Mouse (Mus musculus) heart, embryonic 16.5 days (tissue): Measurements from ENCODE around the gene Gng2. TPM values are rescaled to one million over a fixed set of nuclear protein-coding genes. Genes with fewer than 3 reads are reported as not detected.
"Not testable (repeated sequence)": the region's sequence is repeated elsewhere in the genome, so short reads cannot be mapped to it uniquely, and the experiment has no call there.

Source experiments
- ATAC-seq: fragments of 200-750 bp; cut with Nextera tagmentation; replicated peaks from 2 replicates; pipeline ENCODE4 v1.8.0; 2017; ENCODE audit warnings: moderate number of reproducible peaks; ENCODE audit not compliant: insufficient read depth, low FRiP score; ENCODE audit errors: extremely low read depth
- H3K27ac ChIP-seq: fragments of 300-500 bp; sonication (generic); 2 replicates; pipeline ENCODE4 v1.5.1; 2014; ENCODE audit warnings: mild to moderate bottlenecking, low read length, control low read depth, moderate library complexity
- H3K27me3 ChIP-seq: fragments of 300-500 bp; sonication (generic); 2 replicates; pipeline ENCODE4 v1.6.1; 2014; ENCODE audit warnings: low read length, mixed read lengths; ENCODE audit not compliant: control insufficient read depth, insufficient read depth
- H3K36me3 ChIP-seq: fragments of 300-500 bp; sonication (generic); 2 replicates; pipeline ENCODE4 v1.6.1; 2014; ENCODE audit not compliant: control insufficient read depth, insufficient read depth
- H3K4me1 ChIP-seq: fragments of 300-500 bp; sonication (generic); 2 replicates; pipeline ENCODE4 v1.6.1; 2014; ENCODE audit warnings: low read length, mixed read lengths; ENCODE audit not compliant: control insufficient read depth, insufficient read depth
- H3K4me2 ChIP-seq: fragments of 300-500 bp; sonication (generic); 2 replicates; pipeline ENCODE4 v1.6.1; 2014; ENCODE audit warnings: low read depth, mild to moderate bottlenecking, control low read depth, low read length
- H3K4me3 ChIP-seq: fragments of 300-500 bp; sonication (generic); 2 replicates; pipeline ENCODE4 v1.5.1; 2014; ENCODE audit warnings: mild to moderate bottlenecking, control low read depth, low read length
- H3K9ac ChIP-seq: fragments of 300-500 bp; sonication (generic); 2 replicates; pipeline ENCODE4 v1.6.1; 2014; ENCODE audit warnings: low read length, control low read depth
- H3K9me3 ChIP-seq: fragments of 300-500 bp; sonication (generic); replicated peaks from 2 replicates; pipeline ENCODE4 v1.6.1; 2016; ENCODE audit warnings: low read length; ENCODE audit not compliant: control insufficient read depth
- WGBS: fragments of 180-500 bp; shearing (Covaris S2); extraction: QIAGEN DNeasy Blood & Tissue Kit; methylation state at CpG from one replicate; pipeline ENCODE4 v1.1.7; 2014; 5-methylcytosine and 5-hydroxymethylcytosine counted together
- polyA plus RNA-seq: library from polyadenylated mRNA; unstranded; fragments of >200 nt; fragmentation: Nextera tagmentation; extraction: Ambion mirVana; gene quantifications from 2 replicates; pipeline ENCODE4 v1.2.1, GENCODE M21; 2015

The Gng2 gene
- polyA plus RNA-seq, 1 experiment from 2014 or later, result 58.8 TPM

DNA sequence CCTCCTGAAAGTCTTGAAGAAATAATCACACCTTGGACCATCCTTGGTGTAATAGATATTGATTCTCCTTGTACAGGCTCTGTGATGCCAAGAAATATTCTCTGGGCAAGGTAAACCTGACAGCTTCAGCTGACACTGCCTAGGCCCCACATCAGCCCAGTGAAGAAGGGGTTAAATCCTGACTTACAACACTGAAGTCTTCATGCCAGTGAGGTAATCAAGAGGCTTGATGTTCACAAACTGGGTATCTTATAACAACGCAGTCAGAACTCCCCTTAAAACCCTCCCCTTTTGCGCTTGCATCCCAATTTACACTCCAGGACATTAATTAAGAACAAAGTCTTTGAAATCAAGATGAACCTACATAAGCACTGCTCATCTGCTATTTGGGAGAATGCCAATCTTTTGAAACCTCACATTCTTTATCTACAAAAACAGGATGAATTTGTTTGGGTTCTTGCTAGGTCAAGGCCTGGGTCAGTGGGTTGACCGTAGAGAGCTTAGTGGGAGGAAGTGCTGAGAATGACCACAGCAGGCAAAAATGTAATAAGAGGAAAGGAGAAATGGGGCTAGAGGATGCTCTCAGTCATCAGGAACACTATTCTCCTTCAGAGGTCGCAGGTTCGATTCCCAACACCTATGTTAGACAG is 110.0 kb downstream of the Gng2 start:
- ATAC-seq, result no peak
- WGBS, result 57% methylated on average over 5 of the region's 5 CpGs
- Histone ChIP-seq H3K4me3 (no peak overlapping the region), H3K4me2 (no peak overlapping the region), H3K4me1 (peaks cover 7% of the 10 kb centered on the region), H3K27me3 (no peaks in the 10 kb centered on the region), H3K9ac (no peak overlapping the region), H3K9me3 (no peaks in the 10 kb centered on the region), H3K27ac (no peak overlapping the region), H3K36me3 (no peaks in the 10 kb centered on the region)

DNA sequence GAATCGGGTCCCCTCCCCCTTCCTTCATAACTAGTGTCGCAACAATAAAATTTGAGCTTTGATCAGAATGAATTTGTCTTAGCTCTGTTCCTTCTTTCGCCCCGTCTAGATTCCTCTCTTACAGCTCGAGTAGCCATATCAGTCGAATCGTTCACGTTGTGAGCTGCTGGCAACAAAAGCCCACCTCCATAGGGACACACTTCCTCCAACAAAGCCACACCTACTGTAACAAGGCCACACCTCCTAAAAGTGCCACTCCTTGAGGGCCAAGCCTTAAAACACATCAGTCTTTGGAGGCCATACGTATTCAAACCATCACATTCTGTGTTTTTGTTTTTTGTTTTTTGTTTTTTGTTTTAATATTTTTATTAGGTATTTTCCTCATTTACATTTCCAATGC is 112.3 kb downstream of the Gng2 start:
- not testable (repeated sequence) for H3K4me3 ChIP-seq, ATAC-seq, H3K9me3 ChIP-seq, H3K4me2 ChIP-seq, H3K27me3 ChIP-seq, H3K27ac ChIP-seq, H3K4me1 ChIP-seq, H3K36me3 ChIP-seq, H3K9ac ChIP-seq
- 84% methylated on average over 9 of the region's 9 CpGs for WGBS

DNA sequence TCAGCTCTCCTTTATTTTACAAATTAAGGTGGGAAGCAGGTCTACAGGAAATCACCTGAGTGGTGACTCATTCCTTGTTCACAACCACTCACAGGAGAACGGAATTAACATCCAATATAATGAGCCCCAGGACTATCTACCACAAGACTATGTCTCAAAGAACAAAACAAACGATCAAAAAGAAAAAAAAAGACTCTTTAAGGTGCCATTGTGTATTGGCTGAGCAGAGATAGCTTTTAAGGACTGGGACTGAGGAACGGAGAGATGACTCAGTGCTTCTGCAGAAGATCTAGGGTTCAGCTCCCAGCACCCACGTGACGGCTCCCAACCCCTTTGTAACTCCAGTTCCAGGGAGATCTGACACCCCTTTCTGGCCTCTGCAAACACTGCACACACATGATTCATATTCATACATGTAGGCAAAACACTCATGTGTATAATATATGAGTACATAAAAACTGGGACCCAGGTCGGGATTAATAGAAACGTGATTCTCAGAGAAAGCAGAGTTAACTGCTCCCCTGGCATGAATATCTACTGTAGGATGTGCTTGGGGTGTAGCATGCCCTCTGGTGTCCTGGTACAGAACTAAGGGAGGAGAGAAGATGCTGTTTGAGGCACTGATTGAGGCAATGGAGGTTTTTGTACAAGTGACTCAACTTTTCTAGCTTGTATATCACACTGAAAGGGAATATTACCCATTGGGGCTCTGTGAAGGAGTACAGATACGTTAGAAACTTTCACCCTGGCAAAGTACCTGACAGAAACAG is 115.9 kb downstream of the Gng2 start:
- no peak overlapping the region for H3K4me2 ChIP-seq
- H3K36me3 ChIP-seq, result no peaks in the 10 kb centered on the region
- no peaks in the 10 kb centered on the region for H3K27me3 ChIP-seq
- H3K9me3 ChIP-seq, result no peaks in the 10 kb centered on the region; the same call in 1 of the 2 replicates
- no peak overlapping the region for H3K9ac ChIP-seq
- no peak overlapping the region for H3K4me3 ChIP-seq
- no peaks in the 10 kb centered on the region for H3K4me1 ChIP-seq
- H3K27ac ChIP-seq, result no peak overlapping the region
- WGBS, result 80% methylated on average over 8 of the region's 8 CpGs
- ATAC-seq, result no peak

DNA sequence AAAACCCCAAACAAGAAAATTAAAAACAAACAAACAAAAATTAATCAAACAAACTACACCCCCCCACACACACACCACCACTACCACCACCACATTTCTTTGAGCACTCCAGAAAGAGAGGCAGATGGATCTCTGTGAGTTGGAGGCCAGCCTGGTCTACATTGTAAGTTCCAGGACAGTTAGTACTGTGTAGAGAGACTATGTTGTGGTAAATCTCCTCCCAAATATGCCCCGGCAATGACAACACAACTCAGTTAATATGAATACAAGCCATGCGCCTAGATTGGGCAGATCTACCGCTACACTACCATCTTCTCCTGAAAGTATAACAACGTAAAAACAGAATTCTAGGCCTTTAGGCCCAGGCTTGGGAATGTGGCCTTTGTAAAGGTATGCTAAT is 117.1 kb downstream of the Gng2 start:
- no peak overlapping the region for H3K4me3 ChIP-seq
- H3K9ac ChIP-seq, result no peak overlapping the region
- H3K4me2 ChIP-seq, result no peak overlapping the region
- ATAC-seq, result no peak
- no peaks in the 10 kb centered on the region for H3K4me1 ChIP-seq
- no peak overlapping the region for H3K27ac ChIP-seq
- no peaks in the 10 kb centered on the region for H3K36me3 ChIP-seq
- H3K9me3 ChIP-seq, result no peaks in the 10 kb centered on the region; the same call in 1 of the 2 replicates
- 92% methylated on average over 4 of the region's 4 CpGs for WGBS
- no peaks in the 10 kb centered on the region for H3K27me3 ChIP-seq

DNA sequence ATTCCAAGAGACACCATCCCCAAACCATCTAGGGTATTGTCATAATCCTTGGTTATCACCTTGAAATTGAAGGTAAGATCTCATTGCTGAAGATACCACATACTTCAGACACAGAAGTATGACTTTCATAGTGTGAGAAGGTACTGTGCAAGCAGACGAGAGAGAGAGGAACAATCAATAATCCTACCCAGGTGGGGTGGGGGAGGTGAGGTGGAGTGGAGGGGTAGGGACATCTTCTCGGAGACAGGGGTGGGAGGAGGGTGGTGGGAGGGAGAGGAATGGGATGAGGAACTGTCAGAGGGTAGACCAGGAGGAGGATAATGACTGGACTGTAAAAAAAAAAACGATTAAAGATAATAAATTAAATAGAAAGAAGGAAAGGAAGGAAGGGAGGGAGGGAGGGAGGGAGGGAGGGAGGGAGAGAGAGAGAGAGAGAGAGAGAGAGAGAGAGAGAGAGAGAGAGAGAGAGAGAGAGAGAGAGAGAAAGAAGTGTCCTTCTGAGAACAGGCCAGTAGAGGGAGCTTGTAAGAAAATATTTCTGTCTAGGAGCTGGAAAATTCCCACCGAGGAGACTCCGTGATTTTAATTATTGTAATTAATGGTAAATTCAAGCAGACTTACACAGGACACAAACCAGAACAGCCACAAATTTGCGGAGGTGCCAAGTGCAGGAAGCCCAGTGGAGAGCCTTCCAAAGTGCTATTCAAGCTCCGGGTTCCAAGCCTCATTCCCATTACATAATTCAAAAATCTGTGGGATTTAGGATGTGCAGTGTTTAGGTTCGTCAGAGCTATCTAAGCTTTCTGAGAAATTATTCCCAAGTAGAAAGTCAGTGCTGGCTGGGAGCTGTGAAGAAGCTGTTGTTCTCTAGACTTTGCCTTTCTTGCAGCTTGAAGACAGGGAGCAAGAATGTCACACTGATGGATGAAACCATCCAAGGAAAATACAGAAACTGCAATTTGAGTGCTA is 118.3 kb downstream of the Gng2 start:
- no peaks in the 10 kb centered on the region for H3K36me3 ChIP-seq
- no peaks in the 10 kb centered on the region for H3K27me3 ChIP-seq
- H3K9ac ChIP-seq, result no peak overlapping the region
- no peak overlapping the region for H3K4me2 ChIP-seq
- no peaks in the 10 kb centered on the region; the same call in 1 of the 2 replicates for H3K9me3 ChIP-seq
- H3K27ac ChIP-seq, result no peak overlapping the region
- H3K4me1 ChIP-seq, result no peaks in the 10 kb centered on the region
- WGBS, result 43% methylated on average over 8 of the region's 8 CpGs
- ATAC-seq, result no peak
- H3K4me3 ChIP-seq, result no peak overlapping the region

DNA sequence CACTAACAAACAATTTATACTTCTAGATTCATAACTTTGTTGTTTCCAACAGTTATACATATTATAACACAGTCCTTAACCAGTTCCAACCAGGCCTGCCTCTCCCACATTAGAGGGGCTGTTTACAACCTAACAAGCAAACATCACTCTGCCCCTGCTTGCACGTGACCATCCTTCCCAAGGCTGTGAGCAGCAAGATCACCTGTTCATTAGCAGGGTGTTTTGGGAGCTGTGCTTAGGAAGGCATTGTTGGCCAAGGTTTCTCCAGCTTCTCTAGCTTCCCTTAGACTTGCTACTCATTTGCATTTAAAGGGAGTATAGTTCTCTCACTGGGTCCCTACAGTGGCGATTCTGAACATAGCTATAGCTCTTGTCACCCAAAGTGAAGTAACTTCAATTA is 119.1 kb downstream of the Gng2 start:
- Histone ChIP-seq H3K9me3 (no peaks in the 10 kb centered on the region; the same call in 1 of the 2 replicates), H3K4me1 (no peaks in the 10 kb centered on the region), H3K27me3 (no peaks in the 10 kb centered on the region), H3K4me2 (no peak overlapping the region), H3K36me3 (no peaks in the 10 kb centered on the region), H3K9ac (no peak overlapping the region), H3K4me3 (no peak overlapping the region), H3K27ac (no peak overlapping the region)
- no peak for ATAC-seq
- 67% methylated on average over 2 of the region's 2 CpGs for WGBS

DNA sequence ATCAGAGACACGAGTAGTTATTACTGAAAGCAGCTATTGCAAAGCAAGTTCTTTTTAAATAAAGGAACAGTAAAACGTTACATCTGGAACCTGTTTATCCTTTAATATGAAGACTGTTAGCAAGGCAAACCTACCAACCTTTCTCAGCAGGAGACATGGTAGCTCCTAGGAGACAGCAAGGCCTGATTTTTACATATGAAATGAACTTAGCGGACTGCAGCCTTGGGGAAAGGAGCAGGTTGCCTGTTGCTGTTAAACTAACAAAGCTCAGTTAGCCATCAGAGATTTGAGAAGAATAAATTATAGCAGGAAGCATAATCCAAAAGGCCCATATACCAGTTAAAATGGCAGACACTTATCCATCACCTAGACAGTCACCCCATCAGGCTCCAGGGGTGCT is 124.0 kb downstream of the Gng2 start:
- no peak for ATAC-seq
- no peak overlapping the region for H3K9ac ChIP-seq
- H3K9me3 ChIP-seq, result no peaks in the 10 kb centered on the region; the same call in 1 of the 2 replicates
- WGBS, result 68% methylated on average over 3 of the region's 3 CpGs
- no peak overlapping the region for H3K27ac ChIP-seq
- H3K36me3 ChIP-seq, result no peaks in the 10 kb centered on the region
- no peaks in the 10 kb centered on the region for H3K27me3 ChIP-seq
- no peak overlapping the region for H3K4me2 ChIP-seq
- no peaks in the 10 kb centered on the region for H3K4me1 ChIP-seq
- H3K4me3 ChIP-seq, result no peak overlapping the region

DNA sequence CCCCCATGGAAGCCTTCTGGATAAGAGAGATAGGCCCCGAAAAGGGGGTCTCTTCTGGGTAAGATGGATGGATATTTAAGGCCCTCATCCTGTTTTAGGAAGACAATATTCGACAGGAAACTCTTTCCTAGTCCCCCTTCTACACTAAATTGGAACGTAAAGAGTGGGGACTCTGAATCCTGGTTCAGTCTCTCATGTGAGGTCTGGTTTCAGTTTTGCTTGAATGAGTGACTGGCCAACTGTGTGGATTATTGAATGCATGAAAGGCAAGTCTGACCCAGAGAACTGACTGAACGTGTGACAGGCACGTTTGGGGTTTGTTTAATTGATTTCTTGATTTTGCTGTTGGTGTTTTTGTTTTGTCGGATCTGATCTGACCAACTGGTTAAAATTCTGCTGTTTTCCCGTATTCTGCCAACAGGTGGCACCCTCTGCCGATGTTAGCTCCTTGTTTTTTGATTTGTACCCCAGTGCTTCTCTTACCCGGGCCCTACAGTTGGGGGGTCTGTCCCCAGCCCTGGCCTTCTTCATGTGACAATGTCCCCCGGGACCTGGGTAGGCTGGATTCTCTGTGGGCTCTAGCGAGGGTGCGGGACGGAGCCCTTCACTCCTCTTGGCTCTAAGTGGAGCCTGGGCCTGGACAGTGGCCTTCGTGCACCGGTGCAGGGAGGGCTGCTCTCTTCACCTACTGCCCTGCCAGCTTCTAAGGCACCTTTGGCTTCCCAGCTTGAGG is 137.7 kb downstream of the Gng2 start:
- H3K4me2 ChIP-seq, result peak overlapping the region; percentile 59
- no peaks in the 10 kb centered on the region for H3K27me3 ChIP-seq
- peak; percentile 49; the same call in 1 of the 2 replicates for ATAC-seq
- peak overlapping the region; percentile 45 for H3K4me3 ChIP-seq
- H3K9ac ChIP-seq, result peak overlapping the region; percentile 68
- WGBS, result 23% methylated on average over 15 of the region's 15 CpGs
- H3K36me3 ChIP-seq, result no peaks in the 10 kb centered on the region
- H3K9me3 ChIP-seq, result no peaks in the 10 kb centered on the region
- peaks cover 5% of the 10 kb centered on the region; the same call in 1 of the 2 replicates for H3K4me1 ChIP-seq
- no peak overlapping the region for H3K27ac ChIP-seq
